Mouse (Mus musculus) NIH3T3 (cell line): Measurements from ENCODE around the gene Trdn.

Experiments
- DNase-seq: peaks from one replicate; pipeline ENCODE4 v3.0.0-alpha.2; 2012; ENCODE audit warnings: low read depth

Trdn gene

DNA sequence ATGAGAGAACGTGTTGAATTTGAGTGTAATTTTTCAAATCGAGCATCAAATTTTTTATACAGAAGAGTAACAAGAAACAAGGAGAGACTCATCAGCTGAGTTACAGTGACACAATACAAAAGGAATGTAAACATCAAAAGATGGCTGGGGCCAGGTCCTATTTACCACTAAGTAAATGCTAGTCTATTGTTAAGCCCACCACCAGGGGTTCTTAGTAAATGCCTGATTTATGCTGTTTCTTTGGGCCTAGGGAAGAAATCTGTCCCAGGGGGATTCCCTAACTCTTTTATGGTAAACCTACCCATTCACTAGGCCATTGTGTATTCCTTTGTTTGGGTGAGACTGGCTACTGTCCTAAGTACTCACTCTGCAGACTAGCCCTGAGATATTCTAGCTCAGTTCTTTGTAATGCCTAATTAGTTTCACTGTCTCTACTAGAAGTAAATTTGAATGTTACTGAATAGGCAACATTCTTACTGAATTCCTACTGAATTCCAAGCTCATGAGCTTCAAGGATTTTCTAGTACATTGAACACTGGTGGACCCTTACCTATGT, 295.2 kb downstream of the Trdn start:
- no peak for DNase-seq
